Mouse (Mus musculus): ENCODE measurements around the gene Zfp628.

DNA sequence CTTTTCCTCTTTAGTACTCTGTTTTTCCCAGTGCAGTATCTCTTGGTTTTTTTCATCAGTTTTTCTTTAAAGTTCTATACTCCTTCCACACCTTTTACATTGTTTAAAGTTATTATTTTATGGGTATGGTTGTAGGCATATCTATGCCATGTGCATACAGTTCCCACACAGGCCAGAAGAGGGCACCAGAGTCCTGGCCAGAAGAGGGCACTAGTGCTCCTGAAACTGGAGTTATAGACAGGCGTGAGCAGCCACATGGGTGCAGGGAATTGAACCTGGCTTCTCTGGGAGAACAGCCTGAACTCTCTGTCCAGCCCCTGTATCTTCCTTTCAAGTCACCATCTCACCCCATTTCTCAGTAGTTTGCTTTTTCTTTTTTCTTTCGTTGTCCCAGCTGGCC, 23.4 kb downstream of the Zfp628 start:
- no peak for TF ChIP-seq CEBPB (IDR thresholded peaks at IDR 0.05; ENCODE audit: low read depth)
- TF ChIP-seq MAX (IDR thresholded peaks at IDR 0.05): no peak
- TF ChIP-seq USF1 (IDR thresholded peaks at IDR 0.05; ENCODE audit: low read depth): no peak

Data from C2C12 (cell line).